Mouse (Mus musculus) heart, embryonic 11.5 days (tissue): ENCODE data around the gene H1fnt. TPM values are rescaled to one million over a fixed set of nuclear protein-coding genes. Genes with fewer than 3 reads are reported as not detected.
A peak's percentile ranks its signal among the peaks of the same experiment; 100 is the strongest.

ENCODE experiments used
- ATAC-seq: fragments of 200-750 bp; cut with Nextera tagmentation; replicated peaks from 2 replicates; pipeline ENCODE4 v1.8.0; 2017; ENCODE audit warnings: moderate library complexity; ENCODE audit not compliant: insufficient number of reproducible peaks, low FRiP score, low TSS enrichment
- H3K27ac ChIP-seq: fragments of 300-500 bp; sonication (generic); 2 replicates; pipeline ENCODE4 v1.5.1; 2014; ENCODE audit warnings: mild to moderate bottlenecking, low read depth, low read length
- H3K27me3 ChIP-seq: fragments of 300-500 bp; sonication (generic); 2 replicates; pipeline ENCODE4 v1.6.1; 2014; ENCODE audit warnings: mild to moderate bottlenecking, low read length, mixed read lengths; ENCODE audit not compliant: control insufficient read depth, insufficient read depth
- H3K36me3 ChIP-seq: fragments of 300-500 bp; sonication (generic); 2 replicates; pipeline ENCODE4 v1.6.1; 2014; ENCODE audit warnings: mild to moderate bottlenecking, low read length, moderate library complexity, mixed read lengths; ENCODE audit not compliant: control insufficient read depth, insufficient read depth
- H3K4me1 ChIP-seq: fragments of 300-500 bp; sonication (generic); 2 replicates; pipeline ENCODE4 v1.6.1; 2014; ENCODE audit warnings: low read length; ENCODE audit not compliant: control insufficient read depth, insufficient read depth
- H3K4me2 ChIP-seq: fragments of 300-500 bp; sonication (generic); 2 replicates; pipeline ENCODE4 v1.6.1; 2014; ENCODE audit warnings: mild to moderate bottlenecking, moderate library complexity
- H3K4me3 ChIP-seq: fragments of 300-500 bp; sonication (generic); 2 replicates; pipeline ENCODE4 v1.5.1; 2014; ENCODE audit warnings: low read depth, low read length
- H3K9ac ChIP-seq: fragments of 300-500 bp; sonication (generic); 2 replicates; pipeline ENCODE4 v1.6.1; 2014; ENCODE audit warnings: mild to moderate bottlenecking, low read depth, low read length, moderate library complexity
- H3K9me3 ChIP-seq: fragments of 300-500 bp; sonication (generic); replicated peaks from 2 replicates; pipeline ENCODE4 v1.6.1; 2016; ENCODE audit warnings: low read length; ENCODE audit not compliant: control insufficient read depth
- WGBS: fragments of 180-500 bp; shearing (Covaris S2); extraction: QIAGEN DNeasy Blood & Tissue Kit; methylation state at CpG from one replicate; pipeline ENCODE4 v1.1.7; 2014; ENCODE audit not compliant: insufficient replicate concordance; 5-methylcytosine and 5-hydroxymethylcytosine counted together
- polyA plus RNA-seq: library from polyadenylated mRNA; unstranded; fragments of >200 nt; fragmentation: Nextera tagmentation; extraction: Ambion mirVana; gene quantifications from 2 replicates; pipeline ENCODE4 v1.2.1, GENCODE M21; 2014

Gene H1fnt
- not detected in 2 replicates for polyA plus RNA-seq

GRCm38 (mm10) chr15:98257193-98257592 is at the start of gene H1fnt:
H1fnt (minus strand) TSS chr15:98257293.
- Histone ChIP-seq H3K4me3 (no peak within 1 kb of the TSS), H3K4me2 (no peak within 1 kb of the TSS), H3K9ac (no peak within 1 kb of the TSS), H3K9me3 (no peaks in the 10 kb centered on the region), H3K27ac (no peak within 1 kb of the TSS), H3K36me3 (no peaks in the 10 kb centered on the region), H3K4me1 (no peaks in the 10 kb centered on the region), H3K27me3 (no peaks in the 10 kb centered on the region)
- 76% methylated on average over 8 of the region's 8 CpGs for WGBS
- no peak for ATAC-seq

- Histone ChIP-seq H3K4me1 (no peaks in the 10 kb centered on the region), H3K9me3 (no peaks in the 10 kb centered on the region), H3K36me3 (no peaks in the 10 kb centered on the region), H3K27ac (no peak within 1 kb of the TSS), H3K4me3 (peak within 1 kb of the TSS; percentile 67), H3K27me3 (peaks cover 13% of the 10 kb centered on the region; the same call in 1 of the 2 replicates), H3K9ac (peak within 1 kb of the TSS; percentile 80), H3K4me2 (peak within 1 kb of the TSS; percentile 92)
- 3% methylated on average over 52 of the region's 60 CpGs for WGBS
- ATAC-seq: 0 out of 2 replicates have a peak, but pooled peaks have one; percentile 10
Observed at GRCm38 (mm10) chr15:98295628-98296551, 38.8 kb upstream of the H1fnt start, which contains the start of gene Zfp641. Zfp641 (minus strand) TSS chr15:98296161.

GRCm38 (mm10) chr15:98293651-98294050 is 36.6 kb upstream of the H1fnt start:
- Histone ChIP-seq H3K27me3 (peaks cover 13% of the 10 kb centered on the region; the same call in 1 of the 2 replicates), H3K36me3 (no peaks in the 10 kb centered on the region), H3K4me3 (no peak overlapping the region), H3K4me1 (no peaks in the 10 kb centered on the region), H3K9ac (no peak overlapping the region), H3K9me3 (no peaks in the 10 kb centered on the region), H3K27ac (no peak overlapping the region), H3K4me2 (no peak overlapping the region)
- ATAC-seq: no peak
- 81% methylated on average over 8 of the region's 8 CpGs for WGBS

- no peak for ATAC-seq
- no peaks in the 10 kb centered on the region for H3K9me3 ChIP-seq
- no peaks in the 10 kb centered on the region for H3K4me1 ChIP-seq
- no peak overlapping the region for H3K9ac ChIP-seq
- no peak overlapping the region for H3K4me2 ChIP-seq
- H3K4me3 ChIP-seq: no peak overlapping the region
- H3K27me3 ChIP-seq: 0 out of 2 replicates have a peak, but pooled peaks cover 5% of the 10 kb centered on the region
- no peaks in the 10 kb centered on the region for H3K36me3 ChIP-seq
- 66% methylated on average over 12 of the region's 12 CpGs for WGBS
- H3K27ac ChIP-seq: no peak overlapping the region
Observed at GRCm38 (mm10) chr15:98288566-98288965, 31.5 kb upstream of the H1fnt start.

GRCm38 (mm10) chr15:98286418-98286817 is 29.3 kb upstream of the H1fnt start:
- 0 out of 2 replicates have a peak, but pooled peaks cover 5% of the 10 kb centered on the region for H3K27me3 ChIP-seq
- H3K4me1 ChIP-seq: no peaks in the 10 kb centered on the region
- WGBS: 69% methylated on average over 7 of the region's 7 CpGs
- no peak overlapping the region for H3K4me3 ChIP-seq
- H3K4me2 ChIP-seq: no peak overlapping the region
- H3K9me3 ChIP-seq: no peaks in the 10 kb centered on the region
- no peak overlapping the region for H3K27ac ChIP-seq
- ATAC-seq: no peak
- no peaks in the 10 kb centered on the region for H3K36me3 ChIP-seq
- no peak overlapping the region for H3K9ac ChIP-seq

- no peaks in the 10 kb centered on the region for H3K27me3 ChIP-seq
- H3K36me3 ChIP-seq: no peaks in the 10 kb centered on the region
- 76% methylated on average over 7 of the region's 7 CpGs for WGBS
- no peak for ATAC-seq
- H3K4me3 ChIP-seq: no peak overlapping the region
- no peak overlapping the region for H3K4me2 ChIP-seq
- H3K9me3 ChIP-seq: no peaks in the 10 kb centered on the region
- no peak overlapping the region for H3K27ac ChIP-seq
- H3K9ac ChIP-seq: no peak overlapping the region
- no peaks in the 10 kb centered on the region for H3K4me1 ChIP-seq
Observed at GRCm38 (mm10) chr15:98257776-98258175, 683 bp upstream of the H1fnt start.

GRCm38 (mm10) chr15:98256271-98256670 is 822 bp downstream of the H1fnt start:
- H3K36me3 ChIP-seq: no peaks in the 10 kb centered on the region
- 88% methylated on average over 13 of the region's 13 CpGs for WGBS
- H3K27ac ChIP-seq: no peak overlapping the region
- H3K27me3 ChIP-seq: no peaks in the 10 kb centered on the region
- H3K9me3 ChIP-seq: no peaks in the 10 kb centered on the region
- no peak overlapping the region for H3K9ac ChIP-seq
- H3K4me3 ChIP-seq: no peak overlapping the region
- H3K4me1 ChIP-seq: no peaks in the 10 kb centered on the region
- H3K4me2 ChIP-seq: no peak overlapping the region
- no peak for ATAC-seq

GRCm38 (mm10) chr15:98235442-98235841 is 21.7 kb downstream of the H1fnt start:
- 79% methylated on average over 4 of the region's 4 CpGs for WGBS
- H3K4me1 ChIP-seq: no peaks in the 10 kb centered on the region
- H3K4me2 ChIP-seq: no peak overlapping the region
- no peak overlapping the region for H3K4me3 ChIP-seq
- H3K27me3 ChIP-seq: no peaks in the 10 kb centered on the region
- no peak for ATAC-seq
- no peaks in the 10 kb centered on the region for H3K36me3 ChIP-seq
- no peak overlapping the region for H3K9ac ChIP-seq
- no peak overlapping the region for H3K27ac ChIP-seq
- H3K9me3 ChIP-seq: no peaks in the 10 kb centered on the region
